Mouse (Mus musculus) left cerebral cortex, postnatal 25 days (tissue): ENCODE data around the gene Atmin. TPM values are rescaled to one million over a fixed set of nuclear protein-coding genes. Genes with fewer than 3 reads are reported as not detected.

Source experiments
- DNase-seq, 2 experiments: peaks; one replicate each; pipeline ENCODE4 v3.0.0; 2022; ENCODE audit warnings: low spot score in 2 of 2, mixed read lengths in 1 of 2
- intact Hi-C: fragments of 180-260 bp; cut with DNase I; formaldehyde crosslinking; loops from one replicate; pipeline ENCODE4 v1.15.1; 2025
- total RNA-seq, 2 experiments: library from RNA; stranded (reverse); gene quantifications; 2 replicates each; pipeline ENCODE4 v1.2.3; 2021

Gene Atmin
- 10 to 100 TPM; 60.8 to 62.8 TPM for total RNA-seq

DNA sequence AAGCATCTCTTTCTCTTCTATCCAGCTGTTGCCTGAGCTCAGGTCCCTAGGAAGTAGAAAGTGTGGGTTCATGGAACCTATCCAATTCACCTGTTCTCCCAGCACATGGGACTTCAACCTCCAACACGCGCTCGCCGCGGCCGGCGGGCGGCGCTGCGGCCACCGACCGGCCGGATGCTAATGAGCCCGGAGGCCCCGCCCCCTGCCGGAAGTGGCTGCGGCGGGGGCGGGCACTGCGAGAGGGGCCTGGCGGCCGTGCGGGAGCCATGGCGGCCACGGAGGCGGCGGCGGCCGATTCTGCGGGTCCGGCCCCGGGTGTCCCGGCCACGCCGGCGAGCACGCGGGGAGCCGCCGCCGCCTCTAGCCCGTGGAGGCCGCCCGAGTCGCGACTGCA is at the start of gene Atmin:
Atmin (plus strand) TSS at position 233 of the 394 bp plus-strand sequence.
- intact Hi-C loops, result loop anchor here (5.0 to 10.0 kb wide), 2 partner anchors 321 to 532 kb away; no protein-coding TSS in a partner anchor
- DNase-seq, result peak; percentile 82 to 85

DNA sequence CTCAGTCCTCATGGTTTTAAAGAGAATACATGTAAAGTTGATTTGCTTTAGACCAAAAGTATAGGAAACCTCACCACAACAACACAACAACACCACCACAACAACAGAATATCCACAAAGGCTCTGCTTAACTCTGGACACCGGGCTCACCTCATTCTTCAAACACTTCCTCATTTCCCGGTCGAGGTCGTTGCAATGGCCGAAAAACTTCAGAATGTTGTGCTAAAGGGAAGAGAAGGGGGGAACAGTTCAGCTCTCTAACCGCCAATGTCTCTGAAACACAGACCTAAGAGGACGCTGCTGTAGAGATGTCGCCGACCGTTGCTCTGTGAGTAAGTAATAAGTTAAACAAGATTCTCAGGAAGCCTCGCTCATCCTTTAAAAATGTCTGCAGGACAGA is 49.3 kb upstream of the Atmin start:
- intact Hi-C loops, result no loop called here
- no peak for DNase-seq

DNA sequence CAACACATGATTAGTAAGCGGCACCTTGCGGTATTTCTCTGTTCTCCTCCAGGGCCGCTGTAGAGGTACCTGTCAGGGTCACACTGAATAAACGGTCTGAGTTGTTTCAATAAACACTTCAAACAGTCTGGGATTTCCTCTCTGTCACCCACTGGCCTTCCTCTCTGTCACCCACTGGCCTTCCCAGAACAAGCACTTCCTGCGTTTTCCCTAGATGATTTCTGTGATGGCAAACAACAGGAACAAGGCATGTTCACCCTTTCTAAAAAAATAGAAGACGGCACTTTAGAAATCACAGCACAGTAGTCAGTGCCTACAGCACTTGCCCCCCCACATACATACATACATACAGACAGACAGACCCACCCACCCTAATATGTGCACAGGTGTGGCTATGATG is 47.7 kb upstream of the Atmin start:
- intact Hi-C loops, result no loop called here
- no peak for DNase-seq

DNA sequence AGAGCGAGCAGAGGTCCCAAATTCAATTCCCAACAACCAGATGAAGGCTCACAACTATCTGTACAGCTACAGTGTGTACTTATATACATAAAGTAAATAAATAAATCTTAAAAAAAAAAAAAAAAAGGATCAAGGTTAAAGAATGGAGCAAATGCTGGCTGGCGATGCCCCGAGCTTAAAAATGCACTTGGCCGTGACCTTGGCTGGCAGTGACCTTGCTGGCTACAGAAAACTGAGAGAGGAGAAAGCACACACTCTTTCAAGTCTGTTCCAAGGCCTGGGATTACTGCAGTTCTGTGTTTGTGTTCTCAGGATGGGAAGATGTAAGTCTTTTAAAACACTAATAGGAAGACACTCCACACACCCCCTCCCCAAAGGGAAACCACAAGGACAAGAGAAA is 38.5 kb upstream of the Atmin start:
- intact Hi-C loops, result no loop called here
- no peak for DNase-seq

DNA sequence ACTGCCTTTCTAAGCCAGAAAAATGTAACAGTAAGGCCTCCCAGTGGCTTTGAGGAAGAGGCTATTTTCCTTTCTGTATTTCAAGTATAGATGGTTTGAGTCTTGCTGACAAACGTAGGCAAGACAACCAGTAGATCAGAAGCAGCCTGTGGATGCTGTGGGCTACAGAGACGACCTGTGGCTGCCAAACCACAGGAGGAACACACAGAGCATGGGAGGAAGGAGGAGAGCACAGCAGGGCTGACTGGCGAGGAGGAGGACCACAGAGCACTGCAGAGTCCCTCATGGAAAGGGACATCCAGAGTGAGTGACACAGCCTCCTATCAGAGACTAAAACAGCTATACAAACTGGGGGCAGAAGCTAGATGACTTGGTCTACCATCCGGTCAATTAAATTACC is 37.9 kb upstream of the Atmin start:
- intact Hi-C loops, result no loop called here

DNA sequence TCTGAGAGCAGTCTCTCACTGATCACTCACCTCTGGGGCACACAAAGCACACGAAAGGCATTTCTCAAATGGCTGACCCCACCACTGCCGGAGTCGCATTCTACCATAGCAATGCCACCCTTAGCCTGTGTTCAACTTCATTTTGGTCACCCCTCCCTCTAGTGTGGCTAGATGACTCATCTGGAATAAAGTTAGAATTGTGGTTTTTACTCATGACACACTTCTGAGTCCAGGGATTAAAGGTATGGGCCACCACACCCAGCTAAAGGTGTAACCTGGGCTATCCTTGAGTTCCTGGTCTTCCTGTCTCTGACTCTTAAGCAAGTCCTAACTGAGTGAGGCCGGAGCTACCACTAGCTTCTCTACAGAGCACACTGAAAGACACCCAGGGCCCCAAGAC is 37.4 kb upstream of the Atmin start:
- DNase-seq, result no peak
- intact Hi-C loops, result no loop called here

More for the DNA sequence above, 37.9 kb upstream of the Atmin start:
- DNase-seq, result no peak

DNA sequence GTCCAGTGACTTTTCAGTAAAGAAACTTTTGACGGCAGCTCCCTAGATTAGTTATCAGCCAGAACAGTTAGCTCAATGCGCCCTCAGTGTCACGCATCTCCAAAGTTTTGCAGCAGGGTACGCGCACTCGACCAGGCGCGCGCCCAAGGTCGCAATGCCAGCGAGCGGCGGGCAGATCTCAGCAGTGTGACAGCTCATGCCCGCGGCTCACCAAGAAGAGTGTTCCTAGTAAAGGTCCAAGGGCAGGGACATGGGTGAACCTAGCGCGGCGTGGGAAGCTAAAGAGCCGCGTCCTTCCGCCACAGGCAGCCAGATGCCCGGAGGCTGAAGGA is 22.2 kb upstream of the Atmin start:
- intact Hi-C loops, result loop anchor here (5.0 kb wide), 1 partner anchor 71 kb away; the partner anchor contains the start of gene Gcsh
- no peak for DNase-seq

DNA sequence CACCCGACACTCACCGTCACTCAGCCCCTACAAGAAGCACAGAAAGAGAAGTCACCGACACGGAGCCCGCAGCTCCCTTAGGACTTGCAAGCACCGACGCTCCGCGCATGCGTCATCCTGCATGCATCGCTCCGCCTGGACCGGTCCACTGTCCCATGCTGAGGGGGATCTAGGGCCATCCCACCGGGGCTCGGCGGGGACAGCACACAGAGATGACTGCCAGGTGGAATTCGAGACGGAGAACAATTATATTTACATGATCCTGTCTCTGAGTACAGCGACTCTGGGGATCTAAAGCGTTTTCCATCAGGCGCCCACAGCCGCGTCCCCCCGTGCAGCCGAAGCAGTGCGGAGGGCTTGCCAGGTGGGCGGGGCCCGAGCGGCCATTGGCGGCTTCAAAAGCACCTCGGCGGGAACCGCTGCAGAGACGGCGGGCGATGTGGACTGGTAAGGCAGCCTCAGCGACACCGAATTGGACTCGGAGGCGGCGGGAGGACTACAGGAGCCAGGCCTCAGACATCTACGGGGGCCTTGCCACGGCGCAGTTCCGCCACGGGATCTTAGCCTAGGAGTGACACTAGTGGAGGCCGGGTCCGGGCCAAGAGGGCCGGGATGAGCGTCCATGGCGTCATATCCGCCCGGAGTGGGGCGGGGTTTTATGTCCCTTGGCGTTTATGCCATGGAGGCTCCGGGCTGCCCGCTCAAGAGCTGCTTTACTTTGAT is 21.7 kb upstream of the Atmin start, which contains the start of the genes Cmc2 and Cenpn:
Cmc2 (minus strand) TSS at position 119 of the 723 bp plus-strand sequence.
Cenpn (plus strand) TSS at position 394 of the 723 bp plus-strand sequence.
- peak; percentile 90 to 91 for DNase-seq
- intact Hi-C loops, result loop anchor here (2.0 to 5.0 kb wide), 2 partner anchors 57 to 71 kb away; partner anchors contain the start of genes 1700030J22Rik and Gcsh

DNA sequence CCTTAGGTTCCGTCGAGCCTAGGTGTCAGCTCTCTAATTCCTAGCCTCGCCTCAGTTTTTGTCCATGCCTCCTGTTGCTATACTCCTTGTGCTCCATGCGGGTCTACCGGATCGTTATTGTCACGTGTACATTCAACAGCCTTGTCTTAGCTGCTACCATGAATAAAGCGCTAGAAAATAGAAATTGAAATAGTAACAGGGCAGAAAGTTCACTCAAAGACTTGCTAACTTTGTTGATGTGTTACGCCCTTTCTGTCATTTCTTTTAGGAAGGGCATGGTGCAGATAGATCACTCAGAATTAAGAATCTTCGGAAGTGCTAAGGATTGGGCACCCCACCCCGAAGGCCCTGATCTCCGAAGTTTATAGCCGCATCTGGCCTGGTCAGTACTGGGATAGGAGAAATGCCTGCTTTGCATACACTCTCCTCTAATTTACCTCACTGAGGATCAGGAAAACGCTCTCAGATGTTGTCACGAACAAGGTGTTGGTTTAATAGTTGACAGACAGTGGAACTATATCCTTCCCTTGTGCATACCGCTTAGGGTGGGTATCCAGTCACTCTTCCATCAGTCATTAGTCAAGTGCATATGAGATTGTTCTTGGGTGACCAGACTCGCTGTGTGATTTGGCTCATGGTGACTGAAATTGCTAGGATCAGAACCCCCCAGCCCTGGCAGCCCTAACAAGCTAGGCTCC is 21.0 kb upstream of the Atmin start:
- intact Hi-C loops, result loop anchor here (2.0 to 5.0 kb wide), 2 partner anchors 57 to 70 kb away; partner anchors contain the start of genes 1700030J22Rik and Gcsh
- no peak for DNase-seq

DNA sequence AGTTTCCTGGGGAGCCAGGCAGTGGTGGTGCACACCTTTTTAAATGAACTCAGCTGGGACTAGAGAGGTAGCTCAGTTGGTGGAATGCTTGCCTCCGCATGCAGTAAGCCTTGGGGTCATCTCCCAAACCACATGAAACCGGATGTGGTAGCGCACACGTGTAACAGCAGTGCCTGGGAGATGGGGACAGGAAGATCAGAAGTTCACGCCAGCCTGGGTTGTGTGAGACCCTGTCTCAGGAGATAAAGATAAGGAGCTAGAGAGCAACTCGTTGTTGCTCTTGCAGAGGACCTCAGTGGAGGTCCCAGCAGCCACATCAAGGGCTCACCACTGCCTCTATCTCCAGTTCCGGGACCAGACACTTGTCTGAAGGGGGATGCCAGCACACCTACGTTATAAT is 19.7 kb upstream of the Atmin start:
- intact Hi-C loops, result loop anchor here (2.0 to 5.0 kb wide), 2 partner anchors 55 to 69 kb away; partner anchors contain the start of genes 1700030J22Rik and Gcsh
- DNase-seq, result no peak

DNA sequence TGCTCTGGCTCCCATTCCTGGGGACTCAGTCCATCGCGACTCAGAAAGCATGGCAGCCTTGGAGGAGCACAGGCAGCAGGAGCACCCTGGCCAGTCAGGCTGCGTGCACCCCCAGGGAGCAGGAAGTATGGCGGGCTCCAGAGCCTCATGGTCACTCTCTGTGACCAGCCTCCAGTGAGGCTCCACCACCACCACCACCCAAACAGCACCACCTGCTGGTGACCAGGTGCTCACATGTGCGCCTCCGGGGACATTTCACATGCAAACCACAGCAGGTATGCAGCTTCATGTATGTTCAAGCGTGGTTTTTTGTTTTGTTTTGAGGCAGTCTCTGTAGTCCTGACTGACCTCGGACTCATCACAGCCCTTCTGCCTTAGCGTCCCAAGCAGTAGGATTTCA is 15.3 kb upstream of the Atmin start:
- intact Hi-C loops, result no loop called here
- no peak for DNase-seq

DNA sequence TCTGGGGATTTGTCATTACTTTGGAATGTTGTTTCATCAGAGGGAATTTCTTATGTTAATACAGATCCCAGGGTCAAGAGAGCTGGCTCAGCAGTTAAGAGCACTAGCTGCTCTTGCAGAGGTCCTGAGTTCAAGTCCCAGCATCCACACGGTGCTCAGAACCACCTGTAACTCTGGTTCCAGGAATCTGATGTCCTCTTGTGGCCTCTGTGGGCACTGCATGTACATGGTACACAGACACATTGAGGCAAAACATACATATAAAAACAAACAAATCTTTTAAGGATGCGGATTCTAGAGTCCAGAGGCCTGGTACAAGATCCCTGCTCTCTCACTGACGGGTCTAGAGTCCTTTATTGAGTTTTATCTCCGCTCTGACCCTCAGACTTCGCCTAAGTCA is 14.6 kb upstream of the Atmin start:
- no peak for DNase-seq
- intact Hi-C loops, result no loop called here

DNA sequence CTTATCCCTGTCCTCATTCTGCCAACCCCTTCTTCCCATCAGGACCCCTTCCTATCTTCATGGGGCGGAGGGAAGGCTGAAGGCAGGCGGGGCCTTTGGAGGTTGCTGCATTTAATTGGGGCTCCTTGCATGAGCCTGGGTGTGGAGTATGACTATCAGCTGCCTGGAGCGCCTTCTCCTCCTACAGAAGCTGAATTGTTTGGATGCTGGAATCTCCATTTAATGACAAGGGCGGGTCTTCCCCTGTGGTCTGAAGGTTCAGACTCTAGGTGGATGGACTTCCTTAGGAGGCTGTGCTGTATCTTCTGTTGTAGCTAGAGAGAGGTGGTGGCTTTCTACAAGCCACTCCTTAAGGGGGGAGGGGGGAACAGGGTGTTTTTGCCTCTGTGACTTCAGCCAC is 8.2 kb upstream of the Atmin start:
- intact Hi-C loops, result no loop called here
- no peak for DNase-seq

DNA sequence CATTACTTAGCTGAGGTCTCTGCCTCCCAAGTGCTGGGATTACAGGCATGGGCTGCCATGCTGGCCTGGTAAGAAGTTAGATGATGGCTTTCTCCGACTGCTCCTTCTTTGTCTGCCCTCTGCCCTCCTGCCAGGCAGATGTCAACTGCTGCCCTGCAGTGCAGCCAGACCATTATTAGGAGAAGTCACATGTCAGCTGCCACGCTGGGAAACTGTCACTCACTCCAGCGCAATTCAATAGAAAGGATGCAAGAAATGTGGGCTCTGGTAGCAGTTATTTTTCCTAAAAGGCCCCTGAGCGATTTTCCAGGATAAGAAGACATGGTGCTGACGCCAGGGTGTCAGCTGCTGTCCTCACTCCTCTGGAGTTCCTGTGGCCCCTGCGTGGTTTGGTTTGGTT is 7.7 kb upstream of the Atmin start:
- intact Hi-C loops, result no loop called here

DNA sequence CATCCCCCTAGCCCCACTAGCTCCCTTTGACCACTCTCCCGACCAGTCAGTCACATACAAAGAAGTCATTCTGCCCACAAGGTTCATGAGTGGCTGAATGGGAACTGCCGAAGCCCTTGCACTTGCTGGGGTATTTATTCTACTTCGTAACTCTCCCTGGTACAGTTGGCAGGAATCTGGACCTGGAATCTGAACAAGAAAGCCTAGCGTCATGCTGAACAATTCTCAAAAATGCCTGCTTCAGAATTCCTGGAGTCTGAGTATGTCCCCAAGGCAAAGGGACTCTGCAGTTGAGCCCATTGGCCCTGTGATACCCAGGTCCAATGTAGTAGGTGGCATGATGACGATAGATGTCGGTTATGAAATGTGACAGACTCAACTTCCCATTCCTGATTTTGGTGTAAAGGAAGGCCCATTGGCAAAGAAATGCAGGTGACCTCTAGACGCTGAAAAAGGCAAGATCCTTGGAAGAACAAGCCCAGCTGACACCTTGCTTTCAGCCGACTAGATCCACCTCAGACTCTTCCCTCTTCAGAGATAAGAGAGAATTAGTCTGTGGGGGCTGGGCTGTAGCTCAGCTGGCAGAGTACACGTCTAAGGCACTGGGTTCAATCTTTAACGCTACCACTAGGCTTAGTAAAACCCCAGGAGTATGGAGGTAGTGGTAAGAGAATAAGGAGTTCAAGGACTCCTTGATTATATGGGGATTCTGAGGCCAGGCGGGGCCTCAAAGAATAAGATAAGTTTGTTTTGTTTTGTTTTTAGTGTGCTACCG is 722 bp upstream of the Atmin start:
- intact Hi-C loops, result loop anchor here (5.0 to 10.0 kb wide), 2 partner anchors 320 to 532 kb away; no protein-coding TSS in a partner anchor
- DNase-seq, result no peak

More for the DNA sequence above, 7.7 kb upstream of the Atmin start:
- no peak for DNase-seq

DNA sequence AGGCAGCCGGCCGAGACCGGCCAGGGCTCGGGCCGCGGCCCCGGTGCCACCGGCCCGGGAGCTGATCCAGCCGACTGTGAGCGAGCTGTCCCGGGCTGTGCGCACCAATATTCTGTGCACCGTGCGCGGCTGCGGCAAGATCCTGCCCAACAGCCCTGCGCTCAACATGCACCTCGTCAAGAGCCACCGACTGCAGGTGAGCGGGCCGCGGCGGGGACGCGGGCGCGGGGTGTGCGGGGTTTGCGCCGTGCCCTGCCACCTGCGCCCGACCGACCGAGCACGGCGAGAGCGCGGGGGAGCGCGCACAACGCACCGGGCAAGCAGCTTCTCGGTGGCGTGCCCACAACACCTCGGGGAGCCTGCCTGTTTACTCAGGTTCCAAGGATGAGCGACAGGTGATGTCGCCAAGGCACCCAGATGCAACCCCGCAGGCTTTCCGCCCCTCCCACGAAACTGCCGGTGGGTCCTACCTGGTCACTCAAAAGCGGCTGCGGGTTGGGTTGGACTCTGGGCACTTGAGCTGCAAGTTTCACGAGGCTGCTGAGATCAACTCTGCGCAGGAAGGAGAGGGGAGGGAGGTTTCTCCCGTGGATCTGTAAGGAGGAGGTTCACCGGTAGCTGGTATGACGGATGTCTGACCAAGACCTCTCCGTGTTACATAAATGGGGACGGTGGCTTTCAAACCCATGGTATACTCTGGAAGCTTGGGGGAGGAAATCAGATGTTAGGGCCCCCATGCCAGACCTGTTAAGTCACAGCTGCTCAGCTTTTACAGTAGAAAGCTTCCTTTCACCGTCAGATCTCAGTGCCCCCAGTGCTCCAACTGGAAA is 577 bp downstream of the Atmin start:
- peak; percentile 49 to 60 for DNase-seq
- intact Hi-C loops, result loop anchor here (1.0 to 10.0 kb wide), 3 partner anchors 36 to 531 kb away; no protein-coding TSS in a partner anchor

DNA sequence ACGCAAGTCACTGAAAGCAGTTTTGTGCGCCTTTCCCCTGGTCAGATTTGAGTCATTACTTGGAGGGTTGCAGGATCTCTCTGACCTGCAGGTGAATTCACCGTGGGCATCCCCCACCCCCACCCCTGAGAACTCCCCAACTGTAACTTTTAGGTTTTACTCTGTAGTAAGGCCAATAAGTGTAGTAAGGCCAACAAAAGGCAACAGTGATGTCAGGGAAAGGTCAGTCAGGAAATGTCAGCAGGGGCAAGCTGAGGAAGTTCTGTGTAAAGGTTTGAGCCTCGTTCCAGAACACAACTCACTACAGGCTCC is 1.1 kb downstream of the Atmin start:
- no peak for DNase-seq
- intact Hi-C loops, result loop anchor here (1.0 to 10.0 kb wide), 3 partner anchors 35 to 530 kb away; no protein-coding TSS in a partner anchor

DNA sequence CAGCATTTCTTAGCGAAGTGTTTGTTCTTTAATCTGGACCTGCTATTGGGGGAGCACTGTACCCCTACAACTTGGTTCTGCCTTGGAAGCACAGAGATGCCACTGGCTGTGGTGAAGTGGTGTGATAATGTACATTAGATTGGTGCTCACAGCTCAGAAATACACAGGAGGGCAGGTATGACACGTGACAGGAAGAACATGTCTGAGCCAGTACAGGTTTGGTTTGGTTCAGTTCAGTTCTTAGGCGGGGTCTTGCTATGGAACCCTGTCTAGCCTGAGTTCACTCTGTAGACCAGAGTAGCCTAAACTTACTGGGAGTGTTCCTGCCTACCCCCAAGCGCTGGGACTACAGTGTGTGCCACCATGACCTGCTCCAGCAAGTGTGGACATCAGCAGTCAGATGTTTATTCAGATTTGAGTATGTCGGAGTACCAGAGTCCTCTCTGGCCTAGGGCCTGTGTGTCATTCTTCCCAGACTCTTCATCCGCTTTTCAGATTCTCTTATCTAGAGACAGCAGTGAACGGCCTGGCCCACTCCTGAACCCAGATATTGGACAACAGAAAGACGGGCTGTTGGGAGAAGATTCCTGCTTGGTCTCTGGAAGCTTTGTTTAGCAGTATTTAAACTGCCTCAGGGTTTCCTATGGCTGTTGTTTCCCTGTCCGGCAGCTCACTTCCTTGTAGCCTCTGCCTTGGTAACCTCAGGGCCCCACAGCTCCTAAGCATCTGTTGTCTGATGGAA is 2.1 kb downstream of the Atmin start:
- intact Hi-C loops, result loop anchor here (10.0 kb wide), 1 partner anchor 529 kb away; no protein-coding TSS in a partner anchor
- DNase-seq, result no peak
